Mouse (Mus musculus): ENCODE measurements at regions not wholly inside any gene's neighbourhood (a gene's known extent, or its start where the extent isn't known, plus 50 kb on each side); places are given as distances from the start of the nearest gene placed in this dataset.
"Not testable (repeated sequence)": the region's sequence is repeated elsewhere in the genome, so short reads cannot be mapped to it uniquely, and the experiment has no call there.

GRCm38 (mm10) chr8:126863661-126864060, 82.0 kb downstream of the Tomm20 start:
- TF ChIP-seq POLR2A (IDR thresholded peaks at IDR 0.05; ENCODE audit: control insufficient read depth in 1 of 2, insufficient read depth in 1 of 2, low read depth in 1 of 2, low read length in 2 of 2, poor library complexity in 1 of 2); ZMIZ1 (IDR thresholded peaks at IDR 0.05; ENCODE audit: low read depth, low read length); CTCF (IDR thresholded peaks at IDR 0.05 in 2 of 3, conservative IDR thresholded peaks at IDR 0.05 in 1 of 3; ENCODE audit: control insufficient read depth in 1 of 3, insufficient read depth in 1 of 3, low read depth in 2 of 3, low read length in 3 of 3, poor library complexity in 1 of 3, severe bottlenecking in 1 of 3): not testable (repeated sequence)
